Mouse (Mus musculus) MEL-GATA-1-ER (cell line): ENCODE measurements around the gene Ankrd22.

Experiments used
- DNase-seq: peaks from one replicate; pipeline ENCODE4 v3.0.0-alpha.2; 2012; ENCODE audit warnings: low read depth; ENCODE audit errors: extremely low read depth

The Ankrd22 gene

DNA sequence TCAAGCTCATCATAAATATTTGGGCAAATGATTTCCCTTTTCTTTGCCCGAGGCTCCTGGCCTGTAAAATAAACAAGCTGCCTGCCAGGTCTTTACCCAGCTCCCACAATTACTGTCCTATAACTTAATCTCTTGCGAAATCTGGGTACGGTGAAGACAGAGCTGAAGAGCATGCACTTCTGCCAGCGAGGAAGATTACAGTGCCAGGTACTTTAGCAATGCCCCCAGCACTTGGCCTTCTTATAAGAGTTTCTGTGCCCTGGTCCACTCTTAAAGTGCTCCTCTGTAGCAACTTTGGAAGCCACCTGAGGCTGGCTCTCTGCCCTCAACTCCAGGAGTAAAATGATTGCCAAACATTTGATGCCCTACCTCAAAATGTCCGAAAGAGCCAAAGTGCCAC is 70.5 kb downstream of the Ankrd22 start:
- no peak for DNase-seq

DNA sequence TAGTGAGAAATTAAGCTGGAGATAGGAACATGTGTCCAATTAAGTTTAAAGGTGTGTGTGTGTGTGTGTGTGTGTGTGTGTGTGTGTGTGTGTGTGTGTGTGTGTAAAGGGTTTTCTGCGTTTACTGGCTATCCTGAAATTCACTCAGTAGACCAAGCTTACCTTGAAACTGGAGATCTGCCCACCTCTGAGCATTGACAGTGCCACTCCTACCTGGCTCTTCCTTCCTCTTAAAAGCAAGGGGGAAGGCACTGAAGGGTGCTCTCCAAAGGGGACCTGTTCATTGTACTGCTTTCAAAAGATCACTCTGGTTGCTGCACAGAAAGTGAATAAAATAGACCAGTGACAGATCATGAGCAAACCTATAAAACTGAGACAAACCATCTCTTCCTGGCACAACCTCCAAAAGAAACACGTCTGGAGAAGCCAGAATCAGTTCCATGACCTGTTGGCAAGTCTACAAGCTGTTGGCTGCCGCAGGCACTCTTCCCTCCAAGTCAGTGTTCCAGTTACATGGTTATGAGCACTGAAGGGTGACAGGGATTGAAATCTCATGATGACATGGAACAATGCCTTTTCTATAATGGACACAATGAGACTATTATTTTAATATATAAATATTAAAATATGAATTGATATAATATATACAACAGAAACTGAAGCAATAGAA is 76.7 kb downstream of the Ankrd22 start:
- DNase-seq = no peak

DNA sequence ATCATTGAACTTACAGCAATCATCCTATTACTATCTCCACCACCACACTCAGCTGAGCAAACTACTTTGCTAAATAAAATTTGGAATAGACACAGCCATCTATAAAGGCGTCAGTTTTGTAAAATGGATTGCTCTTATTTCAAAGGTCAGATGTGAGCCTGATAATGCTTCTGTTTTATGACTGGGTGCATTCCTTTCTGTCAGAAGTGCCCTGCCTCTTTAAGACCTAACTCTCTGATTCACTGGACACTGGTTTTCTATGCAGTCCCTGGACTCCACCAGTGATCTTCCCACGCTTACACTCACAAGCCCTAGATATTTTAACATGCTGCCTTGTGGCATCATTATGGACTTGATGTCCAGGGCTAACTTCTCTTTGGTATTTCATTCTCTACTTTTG is 87.7 kb downstream of the Ankrd22 start:
- DNase-seq = no peak

DNA sequence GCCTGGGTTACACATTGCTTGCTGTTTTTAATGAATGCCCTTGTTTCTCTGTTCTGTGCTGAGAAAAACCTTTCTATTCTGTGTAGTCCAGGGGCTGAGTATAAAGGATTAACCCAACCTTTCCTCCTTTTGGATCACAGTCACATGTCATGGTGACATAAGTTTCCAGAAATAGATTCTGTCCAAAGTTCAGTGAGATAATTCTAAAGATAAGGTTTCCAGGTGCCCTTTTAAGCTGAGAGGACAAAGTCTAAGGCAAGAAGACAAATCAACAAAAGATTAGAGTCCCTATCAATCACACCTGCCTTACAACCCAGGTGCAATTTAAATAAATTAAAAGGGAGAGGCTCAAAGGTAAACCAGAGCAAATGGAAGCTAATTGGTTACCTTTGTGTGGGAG is 91.6 kb downstream of the Ankrd22 start:
- DNase-seq = no peak
